Mouse (Mus musculus) heart, embryonic 12.5 days (tissue): Measurements from ENCODE around the gene Ppp1r1c. TPM values are rescaled to one million over a fixed set of nuclear protein-coding genes. Genes with fewer than 3 reads are reported as not detected.

Source experiments
- ATAC-seq: fragments of 200-750 bp; cut with Nextera tagmentation; 2 replicates; pipeline ENCODE4 v1.8.0; 2017; ENCODE audit warnings: moderate TSS enrichment, moderate library complexity; ENCODE audit not compliant: insufficient number of reproducible peaks, low FRiP score
- H3K27ac ChIP-seq: fragments of 300-500 bp; sonication (generic); 2 replicates; pipeline ENCODE4 v1.5.1; 2016; ENCODE audit warnings: mild to moderate bottlenecking, moderate library complexity; ENCODE audit not compliant: poor library complexity, severe bottlenecking
- H3K27me3 ChIP-seq: fragments of 300-500 bp; sonication (generic); replicated peaks from 2 replicates; pipeline ENCODE4 v1.6.1; 2016; ENCODE audit warnings: mild to moderate bottlenecking, moderate library complexity
- H3K36me3 ChIP-seq: fragments of 300-500 bp; sonication (generic); 2 replicates; pipeline ENCODE4 v1.6.1; 2016; ENCODE audit warnings: mild to moderate bottlenecking, moderate library complexity
- H3K4me1 ChIP-seq: fragments of 300-500 bp; sonication (generic); replicated peaks from 2 replicates; pipeline ENCODE4 v1.6.1; 2016; ENCODE audit warnings: mild to moderate bottlenecking
- H3K4me2 ChIP-seq: fragments of 300-500 bp; sonication (generic); 2 replicates; pipeline ENCODE4 v1.6.1; 2016; ENCODE audit warnings: mild to moderate bottlenecking, moderate library complexity
- H3K4me3 ChIP-seq: fragments of 300-500 bp; sonication (generic); 2 replicates; pipeline ENCODE4 v1.5.1; 2016; ENCODE audit warnings: mild to moderate bottlenecking
- H3K9ac ChIP-seq: fragments of 300-500 bp; sonication (generic); 2 replicates; pipeline ENCODE4 v1.6.1; 2016; ENCODE audit warnings: mild to moderate bottlenecking, moderate library complexity
- H3K9me3 ChIP-seq: fragments of 300-500 bp; sonication (generic); replicated peaks from 2 replicates; pipeline ENCODE4 v1.6.1; 2016; ENCODE audit warnings: mild to moderate bottlenecking, moderate library complexity
- WGBS: fragments of 180-500 bp; shearing (Covaris S2); methylation state at CpG from one replicate; pipeline ENCODE4 v1.1.7; 2016; 5-methylcytosine and 5-hydroxymethylcytosine counted together
- polyA plus RNA-seq: library from polyadenylated mRNA; unstranded; fragments of >200 nt; fragmentation: Nextera tagmentation; extraction: Ambion mirVana; gene quantifications from 2 replicates; pipeline ENCODE4 v1.2.1, GENCODE M21; 2016

Gene Ppp1r1c
- polyA plus RNA-seq, 1 experiment from 2014 or later: 0.22 TPM

DNA sequence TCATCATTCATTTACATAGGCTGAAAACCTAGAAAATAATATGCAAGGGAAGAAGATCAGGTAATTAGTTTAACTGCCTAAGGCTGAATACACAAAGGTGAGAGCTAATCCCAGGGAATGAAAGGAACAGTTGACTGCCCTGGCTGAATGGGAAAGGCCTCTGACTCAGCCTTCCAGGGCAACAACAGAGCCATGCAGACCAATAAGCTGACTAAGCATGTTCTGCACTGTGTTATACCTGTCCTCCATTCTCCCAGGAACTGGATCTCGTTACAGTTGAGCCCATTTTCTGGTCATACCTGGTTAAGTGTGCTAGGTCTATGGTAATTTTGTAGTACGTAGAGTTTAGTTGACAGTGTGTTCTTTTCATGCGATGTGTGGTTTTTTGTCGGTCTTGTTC is 36.6 kb downstream of the Ppp1r1c start:
- Histone ChIP-seq H3K4me3 (no peak overlapping the region), H3K36me3 (no peaks in the 10 kb centered on the region), H3K9ac (no peak overlapping the region), H3K4me2 (no peak overlapping the region), H3K27ac (no peak overlapping the region), H3K27me3 (peaks cover 43% of the 10 kb centered on the region), H3K9me3 (0 out of 2 replicates have a peak, but pooled peaks cover 8% of the 10 kb centered on the region), H3K4me1 (no peaks in the 10 kb centered on the region)
- no peak for ATAC-seq
- WGBS: 85% methylated on average over 4 of the region's 4 CpGs

DNA sequence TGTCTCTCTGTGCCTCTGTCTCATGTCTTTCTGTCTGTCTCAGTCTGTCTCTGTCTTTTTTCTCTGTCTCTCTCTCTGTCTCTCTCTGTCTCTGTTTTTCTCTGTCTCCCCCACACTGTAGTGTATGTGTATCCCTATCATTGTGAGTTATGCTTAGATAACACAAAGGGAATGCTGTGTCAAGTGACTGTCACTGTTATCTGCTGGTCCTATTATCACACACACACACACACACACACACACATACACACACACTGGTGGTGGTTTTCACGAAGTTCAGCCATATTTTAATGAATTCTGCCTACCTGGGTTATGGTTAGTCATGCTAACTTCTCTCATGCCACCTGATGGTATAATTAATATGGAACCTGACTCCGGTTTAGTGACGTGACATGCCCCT is 44.1 kb downstream of the Ppp1r1c start:
- Histone ChIP-seq H3K4me3 (no peak overlapping the region), H3K9me3 (no peaks in the 10 kb centered on the region), H3K36me3 (no peaks in the 10 kb centered on the region), H3K4me1 (no peaks in the 10 kb centered on the region), H3K4me2 (no peak overlapping the region), H3K9ac (no peak overlapping the region), H3K27ac (no peak overlapping the region), H3K27me3 (peaks cover 7% of the 10 kb centered on the region; the same call in 1 of the 2 replicates)
- 74% methylated on average over 3 of the region's 3 CpGs for WGBS
- no peak for ATAC-seq

DNA sequence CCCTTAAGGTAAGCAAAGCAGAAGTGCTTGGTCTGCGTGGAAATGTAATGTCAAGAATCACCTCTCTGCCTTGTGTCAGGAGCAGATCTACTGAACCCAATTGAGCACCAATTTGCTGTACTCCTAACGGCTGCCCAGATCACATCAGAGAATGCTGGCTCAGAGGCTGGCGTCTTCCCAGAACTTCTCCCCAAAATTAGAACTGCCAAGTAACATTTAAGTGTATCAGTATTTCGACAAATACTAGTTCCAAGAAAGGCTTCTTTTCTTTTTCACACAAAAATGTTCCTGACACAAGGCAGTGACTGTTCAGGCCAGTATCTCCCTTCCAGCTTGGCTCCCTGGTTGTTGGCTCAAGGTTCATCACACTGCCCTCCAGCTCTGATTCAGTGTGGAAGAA is 52.4 kb downstream of the Ppp1r1c start:
- Histone ChIP-seq H3K4me1 (no peaks in the 10 kb centered on the region), H3K27ac (no peak overlapping the region), H3K36me3 (no peaks in the 10 kb centered on the region), H3K9me3 (no peaks in the 10 kb centered on the region), H3K4me2 (no peak overlapping the region), H3K27me3 (no peaks in the 10 kb centered on the region), H3K9ac (no peak overlapping the region), H3K4me3 (no peak overlapping the region)
- 64% methylated on average over 4 of the region's 4 CpGs for WGBS
- ATAC-seq: no peak

DNA sequence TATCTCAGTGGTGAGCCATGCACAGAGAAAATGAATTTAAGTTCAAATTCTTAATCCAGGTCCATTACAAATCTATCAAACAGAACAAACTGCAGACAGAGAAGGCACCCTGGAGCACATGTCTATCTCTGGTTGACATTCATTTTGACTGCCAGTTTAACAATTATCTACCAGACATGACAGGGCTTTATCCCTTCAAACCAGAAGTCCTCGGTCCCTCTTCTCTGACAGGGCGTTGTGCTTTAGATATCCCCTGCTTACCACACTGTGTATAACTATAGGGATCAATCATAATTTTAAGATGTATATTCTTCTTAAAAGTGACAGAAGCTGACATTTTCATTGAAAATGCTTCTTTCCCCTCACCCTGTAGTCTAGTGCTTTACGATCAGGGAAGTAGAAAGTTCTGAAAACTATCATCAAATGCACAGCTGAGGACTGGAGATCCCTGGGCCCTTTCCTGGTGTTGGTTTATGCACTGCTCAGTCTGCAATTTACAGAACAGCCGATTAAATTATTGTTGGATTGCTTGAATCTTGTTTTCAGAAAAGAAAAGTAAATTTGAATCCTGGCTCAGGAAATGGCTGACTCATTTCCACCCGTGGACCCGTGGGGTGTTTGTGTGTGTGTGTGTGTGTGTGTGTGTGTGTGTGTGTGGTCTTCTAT is 55.3 kb downstream of the Ppp1r1c start:
- no peak overlapping the region for H3K9ac ChIP-seq
- WGBS: 73% methylated on average over 6 of the region's 6 CpGs
- H3K27me3 ChIP-seq: no peaks in the 10 kb centered on the region
- no peak overlapping the region for H3K4me3 ChIP-seq
- no peaks in the 10 kb centered on the region for H3K4me1 ChIP-seq
- H3K36me3 ChIP-seq: no peaks in the 10 kb centered on the region
- H3K4me2 ChIP-seq: no peak overlapping the region
- H3K27ac ChIP-seq: no peak overlapping the region
- H3K9me3 ChIP-seq: no peaks in the 10 kb centered on the region
- no peak for ATAC-seq

DNA sequence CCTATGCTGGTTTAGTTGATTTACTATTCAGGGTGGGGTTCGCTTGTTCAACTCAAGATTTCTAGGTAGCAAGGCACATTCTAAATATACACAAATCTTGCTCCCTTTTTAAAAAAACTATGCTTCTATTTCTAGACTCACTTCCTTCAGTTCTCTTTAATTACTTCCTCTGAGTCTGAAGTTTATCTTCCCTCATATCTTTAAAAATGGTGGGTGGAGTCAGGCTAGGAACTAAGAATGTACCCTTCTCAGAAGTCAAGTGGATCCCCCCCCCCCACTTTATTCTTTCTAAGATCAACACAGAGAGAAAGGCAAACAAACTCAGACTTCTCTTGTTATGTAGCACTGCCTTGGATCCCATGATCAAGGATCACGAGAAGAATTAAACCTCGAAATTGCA is 57.5 kb downstream of the Ppp1r1c start:
- no peak overlapping the region for H3K27ac ChIP-seq
- no peaks in the 10 kb centered on the region for H3K4me1 ChIP-seq
- no peaks in the 10 kb centered on the region for H3K9me3 ChIP-seq
- no peak for ATAC-seq
- H3K36me3 ChIP-seq: no peaks in the 10 kb centered on the region
- H3K4me2 ChIP-seq: no peak overlapping the region
- no peaks in the 10 kb centered on the region for H3K27me3 ChIP-seq
- H3K4me3 ChIP-seq: no peak overlapping the region
- WGBS: 76% methylated on average over 3 of the region's 3 CpGs
- no peak overlapping the region for H3K9ac ChIP-seq

DNA sequence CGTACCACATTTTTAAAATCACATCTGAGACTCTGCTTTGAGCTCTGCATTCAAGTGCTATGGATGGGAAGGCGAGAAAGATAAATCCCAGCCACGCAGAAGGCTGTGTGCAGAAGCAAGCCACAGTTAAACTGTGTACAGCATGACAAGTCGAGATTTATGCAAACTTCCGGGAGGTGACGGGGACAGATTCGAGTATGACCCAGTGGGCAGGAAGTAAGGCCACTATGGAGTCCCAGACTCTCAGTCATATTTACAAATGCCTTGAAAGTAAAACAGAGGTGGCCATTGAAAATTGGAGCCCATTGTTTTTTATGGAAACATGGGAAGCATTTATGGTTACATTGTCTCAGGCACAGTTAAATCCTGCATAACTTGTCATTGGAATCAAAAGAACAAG is 58.1 kb downstream of the Ppp1r1c start:
- 69% methylated on average over 7 of the region's 7 CpGs for WGBS
- Histone ChIP-seq H3K4me1 (no peaks in the 10 kb centered on the region), H3K4me2 (no peak overlapping the region), H3K27me3 (no peaks in the 10 kb centered on the region), H3K36me3 (no peaks in the 10 kb centered on the region), H3K27ac (no peak overlapping the region), H3K9me3 (no peaks in the 10 kb centered on the region), H3K4me3 (no peak overlapping the region), H3K9ac (no peak overlapping the region)
- ATAC-seq: no peak

DNA sequence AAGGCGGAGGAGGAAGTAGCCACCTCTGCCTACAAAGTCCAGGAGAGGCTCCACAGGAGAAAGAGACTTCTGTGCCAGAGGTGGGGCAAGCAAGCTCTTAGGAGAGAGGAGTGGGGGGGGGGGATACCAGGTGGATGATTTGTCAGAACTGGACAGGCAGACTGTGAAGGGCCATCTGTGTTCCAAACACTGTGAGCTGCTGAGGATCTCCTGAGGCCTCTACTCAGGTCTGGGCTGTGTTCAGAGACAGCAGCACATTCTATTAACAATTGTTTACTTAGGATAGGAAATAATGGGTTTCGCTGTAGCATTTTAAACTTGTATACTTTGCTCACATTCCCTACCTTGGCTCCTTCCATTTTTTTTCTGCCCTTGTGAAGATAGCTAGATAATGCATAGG is 61.0 kb downstream of the Ppp1r1c start:
- no peak for ATAC-seq
- Histone ChIP-seq H3K4me3 (no peak overlapping the region), H3K36me3 (no peaks in the 10 kb centered on the region), H3K4me1 (no peaks in the 10 kb centered on the region), H3K27me3 (no peaks in the 10 kb centered on the region), H3K9me3 (no peaks in the 10 kb centered on the region), H3K9ac (no peak overlapping the region), H3K27ac (no peak overlapping the region), H3K4me2 (no peak overlapping the region)
- 88% methylated on average over 2 of the region's 2 CpGs for WGBS

DNA sequence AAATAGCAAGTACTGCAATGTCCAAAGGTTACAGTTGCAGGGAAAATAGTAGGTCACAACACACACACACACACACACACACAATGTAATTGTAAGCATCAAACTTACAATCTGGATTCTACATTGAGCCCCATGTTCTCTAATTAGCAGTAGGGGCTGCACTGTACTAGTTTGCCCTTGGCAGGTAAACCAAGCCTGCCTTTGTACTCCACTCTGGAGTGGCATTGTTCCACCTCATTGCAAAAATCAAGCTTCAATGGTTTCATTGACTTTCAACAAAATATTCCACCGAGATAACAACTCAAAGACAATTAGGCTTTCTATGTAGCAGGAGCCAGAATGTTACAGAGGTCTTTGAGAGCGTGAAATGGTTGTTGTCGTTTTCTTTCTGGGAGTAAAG is 62.7 kb downstream of the Ppp1r1c start:
- H3K4me2 ChIP-seq: no peak overlapping the region
- H3K9me3 ChIP-seq: no peaks in the 10 kb centered on the region
- H3K27me3 ChIP-seq: no peaks in the 10 kb centered on the region
- H3K4me3 ChIP-seq: no peak overlapping the region
- H3K9ac ChIP-seq: no peak overlapping the region
- 70% methylated on average over 3 of the region's 3 CpGs for WGBS
- ATAC-seq: no peak
- H3K27ac ChIP-seq: no peak overlapping the region
- H3K36me3 ChIP-seq: no peaks in the 10 kb centered on the region
- no peaks in the 10 kb centered on the region for H3K4me1 ChIP-seq

DNA sequence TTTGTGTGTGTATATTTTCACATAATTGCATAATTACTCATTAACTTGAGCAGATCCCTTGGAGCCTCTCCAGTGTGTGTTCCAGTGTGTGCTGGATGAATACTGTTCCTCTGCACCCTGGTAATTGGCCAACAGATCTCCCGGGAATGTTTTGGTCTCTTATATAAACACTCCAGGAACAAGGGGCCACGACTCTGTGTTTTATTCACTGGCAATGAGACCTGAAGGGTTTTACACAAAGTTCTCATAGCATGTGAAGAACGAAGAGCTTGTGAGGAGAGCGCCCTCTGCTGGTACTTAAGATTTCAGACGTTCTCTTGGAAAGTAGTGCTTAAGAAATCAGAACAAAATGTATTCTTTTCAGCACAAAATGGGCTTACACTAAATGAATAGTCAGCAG is 66.8 kb downstream of the Ppp1r1c start:
- H3K36me3 ChIP-seq: no peaks in the 10 kb centered on the region
- no peak overlapping the region for H3K27ac ChIP-seq
- ATAC-seq: no peak
- H3K9ac ChIP-seq: no peak overlapping the region
- no peak overlapping the region for H3K4me3 ChIP-seq
- H3K9me3 ChIP-seq: no peaks in the 10 kb centered on the region
- H3K4me1 ChIP-seq: no peaks in the 10 kb centered on the region
- no peak overlapping the region for H3K4me2 ChIP-seq
- 3% methylated on average over 5 of the region's 5 CpGs for WGBS
- H3K27me3 ChIP-seq: no peaks in the 10 kb centered on the region

DNA sequence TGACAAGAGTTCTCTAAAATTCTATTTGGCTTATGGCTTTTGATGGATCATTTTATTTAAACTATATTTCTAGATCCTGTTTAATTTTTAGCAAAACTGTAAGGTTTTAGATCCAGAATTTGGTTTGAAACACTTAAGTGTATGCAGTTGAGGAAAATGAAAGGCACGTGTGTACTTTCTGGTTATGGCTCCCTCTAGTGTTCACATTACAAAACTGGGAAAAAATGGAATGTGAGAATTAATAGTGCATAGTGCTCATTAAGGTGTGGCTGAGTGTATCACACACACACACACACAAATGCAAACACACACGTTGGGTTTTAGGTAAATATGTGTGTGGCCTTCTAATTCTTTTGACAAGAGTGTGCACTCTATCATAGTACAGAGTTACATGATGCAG is 70.2 kb downstream of the Ppp1r1c start:
- 77% methylated on average over 2 of the region's 2 CpGs for WGBS
- no peak overlapping the region for H3K27ac ChIP-seq
- no peak overlapping the region for H3K4me2 ChIP-seq
- no peaks in the 10 kb centered on the region for H3K36me3 ChIP-seq
- no peak overlapping the region for H3K9ac ChIP-seq
- H3K4me3 ChIP-seq: no peak overlapping the region
- no peaks in the 10 kb centered on the region for H3K27me3 ChIP-seq
- ATAC-seq: no peak
- no peaks in the 10 kb centered on the region for H3K9me3 ChIP-seq
- H3K4me1 ChIP-seq: no peaks in the 10 kb centered on the region

DNA sequence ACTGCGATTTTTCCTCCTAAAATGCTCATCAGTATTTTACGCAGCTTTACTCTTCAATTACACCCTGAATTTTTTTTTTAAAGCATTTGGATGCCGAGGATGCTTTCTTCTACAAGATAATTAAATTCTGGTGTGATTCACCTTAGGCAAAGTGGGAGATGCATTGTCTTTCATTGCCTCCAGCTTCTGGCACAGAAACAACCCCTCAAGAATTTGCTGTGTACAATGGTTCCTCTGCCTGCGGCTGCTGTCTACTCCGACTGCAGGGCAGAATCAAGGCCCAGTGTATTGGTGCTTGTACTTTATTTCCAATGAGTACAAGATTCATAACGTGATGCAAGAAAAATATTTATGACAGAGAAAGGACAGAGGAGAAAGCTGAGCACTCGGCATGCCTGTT is 73.2 kb downstream of the Ppp1r1c start:
- Histone ChIP-seq H3K4me2 (no peak overlapping the region), H3K27ac (no peak overlapping the region), H3K9me3 (no peaks in the 10 kb centered on the region), H3K27me3 (no peaks in the 10 kb centered on the region), H3K36me3 (no peaks in the 10 kb centered on the region), H3K9ac (no peak overlapping the region), H3K4me1 (peaks cover under 1% of the 10 kb centered on the region; the same call in 1 of the 2 replicates), H3K4me3 (no peak overlapping the region)
- 80% methylated on average over 7 of the region's 7 CpGs for WGBS
- no peak for ATAC-seq

DNA sequence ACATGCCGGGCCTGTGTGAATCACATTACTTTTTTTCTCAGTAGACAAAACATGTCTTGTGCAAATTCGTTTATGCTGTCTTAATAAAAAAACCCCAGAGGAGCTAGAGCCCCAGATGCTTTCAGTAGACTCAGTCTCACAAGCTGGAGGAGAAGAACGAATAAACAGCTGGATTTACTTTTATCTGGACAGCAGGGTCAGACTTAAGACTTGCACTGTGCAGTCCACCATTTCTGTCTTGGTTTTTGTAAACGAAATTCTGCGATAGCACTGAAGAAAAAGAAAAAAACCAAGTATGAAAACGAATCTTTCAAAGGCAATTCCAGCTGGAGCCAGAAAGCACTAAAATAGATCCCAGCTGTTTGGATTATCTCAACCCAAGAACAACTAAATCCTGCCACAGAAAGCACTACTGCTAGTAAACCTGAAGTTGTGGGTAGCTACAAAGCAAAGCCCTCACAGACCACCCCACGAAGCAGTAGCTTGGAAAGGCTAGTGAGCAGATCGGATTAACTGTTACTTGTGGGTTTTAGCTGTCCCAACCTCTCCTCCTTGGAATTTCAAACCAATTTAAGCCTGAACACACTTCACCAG is 78.1 kb downstream of the Ppp1r1c start:
- whole genome bisulfite sequencing: 53% methylated on average over 8 of the region's 8 CpGs
- no peak overlapping the region for H3K9ac ChIP-seq
- H3K36me3 ChIP-seq: no peaks in the 10 kb centered on the region
- ATAC-seq: no peak
- no peaks in the 10 kb centered on the region for H3K27me3 ChIP-seq
- H3K4me1 ChIP-seq: peaks cover 2% of the 10 kb centered on the region; the same call in 1 of the 2 replicates
- H3K4me2 ChIP-seq: no peak overlapping the region
- no peaks in the 10 kb centered on the region for H3K9me3 ChIP-seq
- no peak overlapping the region for H3K4me3 ChIP-seq
- no peak overlapping the region for H3K27ac ChIP-seq
